Mouse (Mus musculus) hindbrain, postnatal 0 days (tissue): ENCODE data around the gene Olfr56. TPM values are rescaled to one million over a fixed set of nuclear protein-coding genes. Genes with fewer than 3 reads are reported as not detected.

Experiments used
- ATAC-seq: fragments of 200-750 bp; cut with Nextera tagmentation; 2 replicates; pipeline ENCODE4 v1.8.0; 2017; ENCODE audit warnings: mild to moderate bottlenecking, moderate TSS enrichment, moderate library complexity
- DNase-seq: peaks from one replicate; pipeline ENCODE4 v3.0.0-alpha.2; 2015; ENCODE audit warnings: low spot score
- H3K27ac ChIP-seq: fragments of 300-500 bp; sonication (generic); 2 replicates; pipeline ENCODE4 v1.5.1; 2014; ENCODE audit warnings: mild to moderate bottlenecking
- H3K27me3 ChIP-seq: fragments of 300-500 bp; sonication (generic); 2 replicates; pipeline ENCODE4 v1.6.1; 2014; ENCODE audit warnings: low read length, mixed read lengths; ENCODE audit not compliant: insufficient read depth
- H3K36me3 ChIP-seq: fragments of 300-500 bp; sonication (generic); 2 replicates; pipeline ENCODE4 v1.6.1; 2014; ENCODE audit warnings: low read length, mixed read lengths; ENCODE audit not compliant: insufficient read depth
- H3K4me1 ChIP-seq: fragments of 300-500 bp; sonication (generic); 2 replicates; pipeline ENCODE4 v1.6.1; 2014; ENCODE audit warnings: antibody characterized with exemption, low read length, mixed read lengths; ENCODE audit not compliant: insufficient read depth
- H3K4me2 ChIP-seq: fragments of 300-500 bp; sonication (generic); 2 replicates; pipeline ENCODE4 v1.6.1; 2014; ENCODE audit warnings: low read depth, mild to moderate bottlenecking, low read length, moderate library complexity, mixed read lengths
- H3K4me3 ChIP-seq: fragments of 300-500 bp; sonication (generic); 2 replicates; pipeline ENCODE4 v1.5.1; 2014; ENCODE audit warnings: low read length
- H3K9ac ChIP-seq: fragments of 300-500 bp; sonication (generic); replicated peaks from 2 replicates; pipeline ENCODE4 v1.6.1; 2014; ENCODE audit warnings: mild to moderate bottlenecking, low read length, moderate library complexity, mixed read lengths
- H3K9me3 ChIP-seq: fragments of 300-500 bp; sonication (generic); 2 replicates; pipeline ENCODE4 v1.6.1; 2016; ENCODE audit warnings: low read length, mixed read lengths
- CTCF ChIP-seq: IDR thresholded peaks from 2 replicates; pipeline ENCODE4 v1.5.1; 2016; ENCODE audit warnings: antibody characterized with exemption, control low read depth, low read depth
- WGBS: fragments of 180-500 bp; shearing (Covaris S2); extraction: QIAGEN DNeasy Blood & Tissue Kit; methylation state at CpG from one replicate; pipeline ENCODE4 v1.1.7; 2014; 5-methylcytosine and 5-hydroxymethylcytosine counted together
- polyA plus RNA-seq: library from polyadenylated mRNA; unstranded; fragments of >200 nt; fragmentation: Nextera tagmentation; extraction: Ambion mirVana; gene quantifications from 2 replicates; pipeline ENCODE4 v1.2.1, GENCODE M21; 2015
- total RNA-seq: library from RNA; depleted of rRNA; stranded (reverse); fragments of >200 nt; gene quantifications from 2 replicates; pipeline ENCODE4 v1.2.3, GENCODE M21; 2014

Gene Olfr56
- total and polyA plus RNA-seq, 2 experiments from 2014 or later: 0.16 TPM; not detected in 1

- Histone ChIP-seq H3K4me2 (no peak overlapping the region), H3K27ac (no peak overlapping the region), H3K4me1 (no peaks in the 10 kb centered on the region), H3K27me3 (no peaks in the 10 kb centered on the region), H3K4me3 (no peak overlapping the region), H3K36me3 (no peaks in the 10 kb centered on the region), H3K9me3 (no peaks in the 10 kb centered on the region), H3K9ac (no peak overlapping the region)
- ATAC-seq (no peak), DNase-seq (no peak)
- 60% methylated on average over 5 of the region's 5 CpGs for WGBS
- no peak for TF ChIP-seq CTCF
Observed at GRCm38 (mm10) chr11:49101500-49101899, 122.8 kb downstream of the Olfr56 start.

GRCm38 (mm10) chr11:49103047-49103693 is 124.5 kb downstream of the Olfr56 start:
- no peaks in the 10 kb centered on the region for H3K9me3 ChIP-seq
- DNase-seq (peak; percentile 92), ATAC-seq (peak; percentile 80)
- H3K27ac ChIP-seq: no peak overlapping the region
- peak; percentile 91 for TF ChIP-seq CTCF
- H3K4me3 ChIP-seq: no peak overlapping the region
- no peaks in the 10 kb centered on the region for H3K4me1 ChIP-seq
- WGBS: 19% methylated on average over 8 of the region's 8 CpGs
- H3K27me3 ChIP-seq: no peaks in the 10 kb centered on the region
- no peak overlapping the region for H3K9ac ChIP-seq
- H3K4me2 ChIP-seq: 0 out of 2 replicates have a peak overlapping the region, but pooled peaks have one; percentile 13
- no peaks in the 10 kb centered on the region for H3K36me3 ChIP-seq

- H3K4me2 ChIP-seq: no peak overlapping the region
- WGBS: 86% methylated on average over 1 of the region's 1 CpGs
- H3K36me3 ChIP-seq: no peaks in the 10 kb centered on the region
- no peak overlapping the region for H3K27ac ChIP-seq
- DNase-seq (no peak), ATAC-seq (no peak)
- TF ChIP-seq CTCF: no peak
- no peak overlapping the region for H3K4me3 ChIP-seq
- no peaks in the 10 kb centered on the region for H3K27me3 ChIP-seq
- no peaks in the 10 kb centered on the region for H3K9me3 ChIP-seq
- no peaks in the 10 kb centered on the region for H3K4me1 ChIP-seq
- H3K9ac ChIP-seq: no peak overlapping the region
Observed at GRCm38 (mm10) chr11:49105752-49106151, 127.1 kb downstream of the Olfr56 start.

GRCm38 (mm10) chr11:49107650-49108537 is 129.2 kb downstream of the Olfr56 start:
- Histone ChIP-seq H3K9me3 (no peaks in the 10 kb centered on the region), H3K4me2 (no peak overlapping the region), H3K9ac (no peak overlapping the region), H3K4me1 (no peaks in the 10 kb centered on the region), H3K36me3 (no peaks in the 10 kb centered on the region), H3K27me3 (no peaks in the 10 kb centered on the region), H3K27ac (no peak overlapping the region), H3K4me3 (no peak overlapping the region)
- 71% methylated on average over 10 of the region's 10 CpGs for WGBS
- DNase-seq: no peak
- no peak for TF ChIP-seq CTCF
- ATAC-seq: no peak

- H3K4me1 ChIP-seq: no peaks in the 10 kb centered on the region
- no peak overlapping the region for H3K27ac ChIP-seq
- ATAC-seq (0 out of 2 replicates have a peak, but pooled peaks have one; percentile 21), DNase-seq (peak; percentile 56)
- H3K27me3 ChIP-seq: no peaks in the 10 kb centered on the region
- H3K9ac ChIP-seq: no peak overlapping the region
- H3K4me3 ChIP-seq: no peak overlapping the region
- TF ChIP-seq CTCF: peak; percentile 69
- H3K9me3 ChIP-seq: no peaks in the 10 kb centered on the region
- no peaks in the 10 kb centered on the region for H3K36me3 ChIP-seq
- no peak overlapping the region for H3K4me2 ChIP-seq
- 56% methylated on average over 1 of the region's 1 CpGs for WGBS
Observed at GRCm38 (mm10) chr11:49108833-49109232, 130.1 kb downstream of the Olfr56 start.

- Histone ChIP-seq H3K27me3 (no peaks in the 10 kb centered on the region), H3K4me3 (no peak overlapping the region), H3K4me1 (no peaks in the 10 kb centered on the region), H3K27ac (no peak overlapping the region), H3K36me3 (no peaks in the 10 kb centered on the region), H3K9ac (no peak overlapping the region), H3K4me2 (no peak overlapping the region), H3K9me3 (no peaks in the 10 kb centered on the region)
- no peak for TF ChIP-seq CTCF
- WGBS: 67% methylated on average over 1 of the region's 1 CpGs
- ATAC-seq (no peak), DNase-seq (no peak)
Observed at GRCm38 (mm10) chr11:49111000-49111399, 132.3 kb downstream of the Olfr56 start.
